Mouse (Mus musculus) lung, embryonic 16.5 days (tissue): Measurements from ENCODE around the gene Ces2a. TPM values are rescaled to one million over a fixed set of nuclear protein-coding genes. Genes with fewer than 3 reads are reported as not detected.

ENCODE experiments used
- ATAC-seq: fragments of 200-750 bp; cut with Nextera tagmentation; 2 replicates; pipeline ENCODE4 v1.8.0; 2017; ENCODE audit warnings: low read depth, mild to moderate bottlenecking, moderate library complexity
- H3K27ac ChIP-seq: fragments of 300-500 bp; sonication (generic); 2 replicates; pipeline ENCODE4 v1.5.1; 2014; ENCODE audit warnings: mild to moderate bottlenecking, control low read depth, low read length
- H3K27me3 ChIP-seq: fragments of 300-500 bp; sonication (generic); 2 replicates; pipeline ENCODE4 v1.6.1; 2014; ENCODE audit warnings: low read depth, low read length, mixed read lengths; ENCODE audit not compliant: control insufficient read depth, insufficient read depth
- H3K36me3 ChIP-seq: fragments of 300-500 bp; sonication (generic); 2 replicates; pipeline ENCODE4 v1.6.1; 2014; ENCODE audit warnings: low read length; ENCODE audit not compliant: control insufficient read depth, insufficient read depth
- H3K4me1 ChIP-seq: fragments of 300-500 bp; sonication (generic); replicated peaks from 2 replicates; pipeline ENCODE4 v1.6.1; 2014; ENCODE audit warnings: low read length, mixed read lengths; ENCODE audit not compliant: control insufficient read depth, insufficient read depth
- H3K4me2 ChIP-seq: fragments of 300-500 bp; sonication (generic); 2 replicates; pipeline ENCODE4 v1.6.1; 2014; ENCODE audit warnings: low read depth, low read length, control low read depth
- H3K4me3 ChIP-seq: fragments of 300-500 bp; sonication (generic); 2 replicates; pipeline ENCODE4 v1.5.1; 2014; ENCODE audit warnings: mild to moderate bottlenecking, low read length, control low read depth
- H3K9ac ChIP-seq: fragments of 300-500 bp; sonication (generic); 2 replicates; pipeline ENCODE4 v1.6.1; 2014; ENCODE audit warnings: low read length, control low read depth
- H3K9me3 ChIP-seq: fragments of 300-500 bp; sonication (generic); 2 replicates; pipeline ENCODE4 v1.6.1; 2016; ENCODE audit warnings: low read length; ENCODE audit not compliant: control insufficient read depth
- WGBS: fragments of 180-500 bp; shearing (Covaris S2); extraction: QIAGEN DNeasy Blood & Tissue Kit; methylation state at CpG from one replicate; pipeline ENCODE4 v1.1.7; 2014; 5-methylcytosine and 5-hydroxymethylcytosine counted together
- polyA plus RNA-seq: library from polyadenylated mRNA; unstranded; fragments of >200 nt; fragmentation: Nextera tagmentation; extraction: Ambion mirVana; gene quantifications from 2 replicates; pipeline ENCODE4 v1.2.1, GENCODE M21; 2015

The Ces2a gene
- polyA plus RNA-seq, 1 experiment from 2014 or later, result not detected

DNA sequence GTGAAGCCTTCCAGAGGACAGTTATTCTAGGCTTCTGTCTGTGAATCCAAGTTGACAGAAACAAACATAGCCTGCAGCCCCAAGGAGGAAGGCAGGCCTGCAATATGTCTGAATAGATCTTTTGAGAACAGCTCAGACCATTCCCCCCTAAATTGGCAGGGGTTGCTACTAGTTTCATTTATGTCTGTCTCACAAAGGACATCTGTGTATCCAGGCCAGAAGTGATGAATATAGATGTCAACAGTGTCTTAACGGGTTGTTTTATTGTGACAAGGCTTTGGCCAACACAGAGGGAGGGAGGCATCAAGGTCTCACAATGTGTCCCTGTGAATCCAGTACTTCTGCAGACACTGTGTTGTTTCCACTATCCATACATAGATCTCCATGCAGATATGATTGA lies 23.8 kb downstream of the Ces2a start:
- Histone ChIP-seq H3K4me2 (no peak overlapping the region), H3K9me3 (no peaks in the 10 kb centered on the region), H3K27ac (no peak overlapping the region), H3K4me1 (no peaks in the 10 kb centered on the region), H3K9ac (no peak overlapping the region), H3K36me3 (no peaks in the 10 kb centered on the region), H3K4me3 (no peak overlapping the region), H3K27me3 (no peaks in the 10 kb centered on the region)
- 42% methylated on average over 1 of the region's 1 CpGs for WGBS
- no peak for ATAC-seq

DNA sequence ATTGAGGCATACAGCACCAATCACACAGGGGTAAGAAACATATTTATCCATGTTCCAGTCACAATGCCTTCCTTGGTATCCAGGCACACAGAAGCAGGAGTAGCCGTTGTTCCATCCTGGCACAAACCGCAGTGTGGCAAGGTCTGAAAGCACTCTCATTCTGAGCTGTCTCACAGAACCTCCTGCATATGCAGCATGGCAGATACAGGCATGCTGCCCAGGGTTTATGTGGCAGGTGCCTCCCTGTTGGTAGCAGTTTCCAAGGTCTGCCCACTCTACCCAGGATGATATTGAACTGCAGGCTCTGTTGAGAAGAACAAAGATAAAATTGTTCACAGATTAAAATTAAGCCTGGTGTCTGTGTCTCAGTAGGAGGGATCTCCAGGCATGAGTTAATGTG lies 24.4 kb downstream of the Ces2a start:
- H3K27me3 ChIP-seq, result no peaks in the 10 kb centered on the region
- no peak overlapping the region for H3K9ac ChIP-seq
- no peak overlapping the region for H3K4me2 ChIP-seq
- no peaks in the 10 kb centered on the region for H3K9me3 ChIP-seq
- ATAC-seq, result no peak
- H3K36me3 ChIP-seq, result no peaks in the 10 kb centered on the region
- 91% methylated on average over 2 of the region's 2 CpGs for WGBS
- H3K27ac ChIP-seq, result no peak overlapping the region
- no peak overlapping the region for H3K4me3 ChIP-seq
- no peaks in the 10 kb centered on the region for H3K4me1 ChIP-seq

DNA sequence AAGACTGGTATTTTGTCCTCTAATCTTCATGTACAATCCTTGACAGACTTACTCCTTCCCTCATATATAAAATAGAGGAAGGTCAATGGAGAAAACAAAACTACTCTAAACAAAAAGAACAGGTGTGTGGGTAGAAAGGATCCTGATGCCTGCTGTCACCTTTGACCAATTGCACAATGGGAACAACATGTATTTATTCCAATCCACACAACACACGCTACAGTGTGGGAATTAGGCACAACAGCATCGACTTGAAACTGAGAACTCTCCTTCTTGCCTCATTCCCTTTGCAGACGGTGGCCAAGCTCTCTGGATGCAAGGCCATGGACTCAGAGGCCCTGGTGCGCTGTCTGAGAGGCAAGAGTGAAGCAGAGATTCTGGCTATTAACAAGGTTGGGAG lies 27.3 kb downstream of the Ces2a start:
- H3K4me1 ChIP-seq, result no peaks in the 10 kb centered on the region
- H3K4me3 ChIP-seq, result no peak overlapping the region
- H3K27ac ChIP-seq, result no peak overlapping the region
- no peaks in the 10 kb centered on the region for H3K36me3 ChIP-seq
- no peak for ATAC-seq
- no peak overlapping the region for H3K4me2 ChIP-seq
- H3K27me3 ChIP-seq, result no peaks in the 10 kb centered on the region
- H3K9ac ChIP-seq, result no peak overlapping the region
- WGBS, result 74% methylated on average over 4 of the region's 4 CpGs
- H3K9me3 ChIP-seq, result no peaks in the 10 kb centered on the region

DNA sequence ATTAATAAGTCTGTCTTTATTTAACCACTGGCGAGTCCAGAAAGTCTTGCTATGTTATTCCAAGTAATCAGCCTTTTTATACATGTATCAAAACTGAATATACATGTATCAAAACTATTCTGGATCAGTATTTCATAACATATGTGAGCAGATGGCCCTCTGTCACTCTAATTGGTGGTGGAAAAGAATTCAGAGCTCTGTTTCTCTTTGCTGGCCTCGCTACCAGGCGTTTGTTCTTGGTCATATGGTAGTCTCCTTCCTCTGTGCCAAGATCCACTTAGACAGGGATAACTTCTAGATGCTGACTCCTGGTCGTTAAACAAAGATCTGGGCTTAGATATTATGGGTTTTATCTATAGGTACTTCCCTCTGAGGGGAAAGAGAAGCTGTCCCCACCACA lies 32.7 kb downstream of the Ces2a start:
- no peak for ATAC-seq
- 58% methylated on average over 4 of the region's 4 CpGs for WGBS

DNA sequence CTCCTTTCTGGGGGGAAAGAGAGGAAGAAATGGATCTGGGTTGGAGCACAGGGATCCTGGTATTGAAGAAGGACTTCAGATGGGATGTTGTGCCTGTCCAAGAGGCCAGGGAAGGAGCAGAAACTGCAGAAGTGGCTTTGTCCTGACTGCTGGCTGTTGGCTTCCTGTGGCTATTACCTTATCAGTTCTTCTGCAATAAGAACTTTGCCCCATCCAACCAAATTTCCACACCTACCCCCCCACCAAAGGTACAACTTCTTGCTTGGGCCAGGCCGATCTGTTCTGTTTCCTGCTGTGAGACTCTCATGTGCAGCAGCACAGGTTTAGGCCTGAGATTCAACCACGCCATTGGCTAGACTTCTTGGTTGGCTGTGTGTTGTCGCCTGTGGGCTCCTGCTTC lies 36.6 kb downstream of the Ces2a start:
- Histone ChIP-seq H3K9ac (no peak overlapping the region), H3K4me1 (no peaks in the 10 kb centered on the region), H3K9me3 (no peaks in the 10 kb centered on the region), H3K36me3 (no peaks in the 10 kb centered on the region), H3K4me2 (no peak overlapping the region), H3K27me3 (no peaks in the 10 kb centered on the region), H3K4me3 (no peak overlapping the region), H3K27ac (no peak overlapping the region)
- ATAC-seq, result no peak
- WGBS, result 93% methylated on average over 3 of the region's 3 CpGs

More for the DNA sequence above, 32.7 kb downstream of the Ces2a start:
- H3K27ac ChIP-seq, result no peak overlapping the region
- no peaks in the 10 kb centered on the region for H3K9me3 ChIP-seq
- no peaks in the 10 kb centered on the region for H3K36me3 ChIP-seq
- H3K27me3 ChIP-seq, result no peaks in the 10 kb centered on the region
- H3K4me1 ChIP-seq, result no peaks in the 10 kb centered on the region
- H3K4me2 ChIP-seq, result no peak overlapping the region
- H3K9ac ChIP-seq, result no peak overlapping the region
- H3K4me3 ChIP-seq, result no peak overlapping the region

DNA sequence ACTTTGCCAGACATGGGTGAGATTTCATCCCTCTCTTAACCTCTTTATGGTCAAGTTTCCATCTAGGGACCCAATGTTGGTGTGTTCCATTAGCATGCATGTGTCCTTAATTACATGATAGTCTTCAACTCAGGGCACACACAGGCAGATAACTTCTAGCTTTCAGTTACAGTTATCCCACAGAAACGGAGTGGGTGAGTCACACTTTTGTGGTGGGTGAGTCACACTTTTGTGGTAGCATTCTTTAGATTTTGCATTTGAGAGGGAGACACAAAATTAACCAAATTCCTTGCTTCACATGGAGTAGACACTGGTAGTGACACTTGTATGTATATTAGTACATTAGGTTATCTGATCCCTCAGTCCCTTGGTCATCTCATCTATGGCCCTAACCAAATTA lies 53.2 kb downstream of the Ces2a start:
- no peaks in the 10 kb centered on the region for H3K9me3 ChIP-seq
- WGBS, result 64% methylated on average over 1 of the region's 1 CpGs
- H3K4me1 ChIP-seq, result no peaks in the 10 kb centered on the region
- no peak overlapping the region for H3K4me3 ChIP-seq
- H3K9ac ChIP-seq, result no peak overlapping the region
- H3K27ac ChIP-seq, result no peak overlapping the region
- H3K36me3 ChIP-seq, result no peaks in the 10 kb centered on the region
- no peaks in the 10 kb centered on the region for H3K27me3 ChIP-seq
- H3K4me2 ChIP-seq, result no peak overlapping the region
- no peak for ATAC-seq

DNA sequence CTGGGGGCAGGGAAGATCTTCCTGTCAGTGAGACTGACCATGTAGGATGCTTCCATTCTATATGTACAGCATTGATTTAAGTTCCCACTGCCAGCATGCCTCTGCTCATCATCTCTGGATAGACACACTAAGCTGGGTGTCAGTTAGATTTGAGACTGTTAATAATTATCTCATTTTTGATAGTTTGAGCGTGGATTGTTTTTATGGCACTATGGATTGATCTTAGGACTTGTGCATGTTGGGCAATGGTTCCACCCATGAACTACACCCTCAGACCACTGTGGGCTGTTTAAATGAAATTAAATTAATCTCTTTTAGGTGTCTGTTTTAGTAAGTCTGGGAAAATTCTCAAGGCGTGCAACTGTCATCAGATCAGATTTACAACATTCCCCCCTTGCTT lies 55.1 kb downstream of the Ces2a start:
- H3K4me3 ChIP-seq, result no peak overlapping the region
- ATAC-seq, result no peak
- no peaks in the 10 kb centered on the region for H3K27me3 ChIP-seq
- no peak overlapping the region for H3K4me2 ChIP-seq
- H3K9ac ChIP-seq, result no peak overlapping the region
- 72% methylated on average over 2 of the region's 2 CpGs for WGBS
- H3K9me3 ChIP-seq, result no peaks in the 10 kb centered on the region
- H3K36me3 ChIP-seq, result no peaks in the 10 kb centered on the region
- H3K4me1 ChIP-seq, result no peaks in the 10 kb centered on the region
- no peak overlapping the region for H3K27ac ChIP-seq

DNA sequence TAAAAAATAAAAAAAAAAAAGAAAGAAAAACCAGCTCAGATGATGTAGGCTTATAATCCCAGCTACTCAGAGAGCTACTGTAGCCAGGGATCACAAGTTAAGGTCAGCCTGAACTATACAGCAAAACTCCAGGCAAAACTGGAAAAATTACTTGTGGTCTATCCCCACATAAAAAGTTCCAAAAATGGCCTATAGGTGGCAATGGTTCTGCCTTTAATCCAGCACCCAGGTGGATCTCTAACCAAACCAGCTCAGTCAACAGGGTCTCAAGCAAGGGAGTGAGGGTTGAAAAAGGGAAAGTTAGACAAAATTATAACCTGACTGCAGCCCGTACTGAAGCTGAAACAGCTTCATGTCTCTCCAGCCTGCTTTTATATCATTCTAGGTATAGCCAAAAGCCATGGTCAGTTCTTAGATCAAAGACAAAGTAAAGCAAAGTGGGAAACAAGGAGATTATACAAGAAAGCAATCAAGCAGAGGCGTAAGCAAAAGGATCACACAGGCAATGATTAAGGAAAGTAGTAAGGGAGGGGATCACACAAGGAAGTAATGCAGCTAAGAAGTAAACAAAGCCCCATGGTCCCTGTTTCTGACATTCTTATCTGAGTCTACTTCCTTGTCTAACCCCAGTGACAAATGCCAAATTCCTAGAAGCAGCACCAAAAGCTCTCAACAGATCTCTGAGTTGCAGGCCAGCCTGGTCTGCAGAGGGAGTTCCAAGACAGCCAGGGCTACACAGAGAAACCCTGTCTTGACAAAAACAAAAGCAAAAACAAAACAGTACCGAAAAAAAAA lies 56.3 kb downstream of the Ces2a start:
- no peak for ATAC-seq
- H3K9me3 ChIP-seq, result no peaks in the 10 kb centered on the region

More for the DNA sequence above, 56.3 kb downstream of the Ces2a start:
- H3K4me1 ChIP-seq, result no peaks in the 10 kb centered on the region
- H3K27ac ChIP-seq, result no peak overlapping the region
- no peak overlapping the region for H3K4me2 ChIP-seq
- no peaks in the 10 kb centered on the region for H3K27me3 ChIP-seq
- whole genome bisulfite sequencing, result 50% methylated on average over 3 of the region's 3 CpGs
- no peaks in the 10 kb centered on the region for H3K36me3 ChIP-seq
- no peak overlapping the region for H3K9ac ChIP-seq
- H3K4me3 ChIP-seq, result no peak overlapping the region
